Mouse (Mus musculus) forebrain, embryonic 12.5 days (tissue): ENCODE measurements around the gene Ubash3b. TPM values are rescaled to one million over a fixed set of nuclear protein-coding genes. Genes with fewer than 3 reads are reported as not detected.

ENCODE experiments used
- ATAC-seq: fragments of 200-750 bp; cut with Nextera tagmentation; 2 replicates; pipeline ENCODE4 v1.8.0; 2017; ENCODE audit warnings: moderate TSS enrichment; ENCODE audit not compliant: low FRiP score
- H3K27ac ChIP-seq: fragments of 300-500 bp; sonication (generic); 2 replicates; pipeline ENCODE4 v1.5.1; 2016; ENCODE audit warnings: mild to moderate bottlenecking
- H3K27me3 ChIP-seq: fragments of 300-500 bp; sonication (generic); 2 replicates; pipeline ENCODE4 v1.6.1; 2016; ENCODE audit warnings: mild to moderate bottlenecking
- H3K36me3 ChIP-seq: fragments of 300-500 bp; sonication (generic); replicated peaks from 2 replicates; pipeline ENCODE4 v1.6.1; 2016; ENCODE audit warnings: mild to moderate bottlenecking
- H3K4me1 ChIP-seq: fragments of 300-500 bp; sonication (generic); 2 replicates; pipeline ENCODE4 v1.6.1; 2016
- H3K4me2 ChIP-seq: fragments of 300-500 bp; sonication (generic); 2 replicates; pipeline ENCODE4 v1.6.1; 2016; ENCODE audit warnings: mild to moderate bottlenecking, moderate library complexity
- H3K4me3 ChIP-seq: fragments of 300-500 bp; sonication (generic); replicated peaks from 2 replicates; pipeline ENCODE4 v1.5.1; 2016; ENCODE audit warnings: mild to moderate bottlenecking
- H3K9ac ChIP-seq: fragments of 300-500 bp; sonication (generic); 2 replicates; pipeline ENCODE4 v1.6.1; 2016; ENCODE audit warnings: mild to moderate bottlenecking
- H3K9me3 ChIP-seq: fragments of 300-500 bp; sonication (generic); 2 replicates; pipeline ENCODE4 v1.6.1; 2016
- WGBS: fragments of 180-500 bp; shearing (Covaris S2); methylation state at CpG from one replicate; pipeline ENCODE4 v1.1.7; 2016; 5-methylcytosine and 5-hydroxymethylcytosine counted together
- polyA plus RNA-seq: library from polyadenylated mRNA; unstranded; fragments of >200 nt; fragmentation: Nextera tagmentation; extraction: Ambion mirVana; gene quantifications from 2 replicates; pipeline ENCODE4 v1.2.1, GENCODE M21; 2016

Ubash3b gene
- polyA plus RNA-seq, 1 experiment from 2014 or later: 9.9 TPM

- no peak for ATAC-seq
- WGBS: 98% methylated on average over 6 of the region's 6 CpGs
- Histone ChIP-seq H3K27me3 (no peaks in the 10 kb centered on the region), H3K9ac (no peak overlapping the region), H3K36me3 (no peaks in the 10 kb centered on the region), H3K4me3 (no peak overlapping the region), H3K27ac (no peak overlapping the region), H3K9me3 (no peaks in the 10 kb centered on the region), H3K4me1 (no peaks in the 10 kb centered on the region), H3K4me2 (no peak overlapping the region)
Measured at GRCm38 (mm10) chr9:41124305-41124704, 37.2 kb downstream of the Ubash3b start.

GRCm38 (mm10) chr9:41122390-41123110 lies 38.9 kb downstream of the Ubash3b start:
- no peaks in the 10 kb centered on the region for H3K36me3 ChIP-seq
- H3K4me2 ChIP-seq: no peak overlapping the region
- no peaks in the 10 kb centered on the region for H3K27me3 ChIP-seq
- no peak overlapping the region for H3K4me3 ChIP-seq
- peaks cover 4% of the 10 kb centered on the region; the same call in 1 of the 2 replicates for H3K4me1 ChIP-seq
- no peaks in the 10 kb centered on the region for H3K9me3 ChIP-seq
- no peak overlapping the region for H3K9ac ChIP-seq
- 89% methylated on average over 11 of the region's 11 CpGs for WGBS
- no peak for ATAC-seq
- no peak overlapping the region for H3K27ac ChIP-seq

GRCm38 (mm10) chr9:41121701-41122354 lies 39.7 kb downstream of the Ubash3b start:
- ATAC-seq: no peak
- Histone ChIP-seq H3K27me3 (no peaks in the 10 kb centered on the region), H3K4me2 (no peak overlapping the region), H3K9me3 (no peaks in the 10 kb centered on the region), H3K4me1 (peaks cover 4% of the 10 kb centered on the region; the same call in 1 of the 2 replicates), H3K4me3 (no peak overlapping the region), H3K36me3 (no peaks in the 10 kb centered on the region), H3K9ac (no peak overlapping the region), H3K27ac (no peak overlapping the region)
- WGBS: 91% methylated on average over 6 of the region's 6 CpGs

GRCm38 (mm10) chr9:41119958-41120357 lies 41.5 kb downstream of the Ubash3b start:
- H3K9ac ChIP-seq: no peak overlapping the region
- H3K4me3 ChIP-seq: no peak overlapping the region
- no peaks in the 10 kb centered on the region for H3K36me3 ChIP-seq
- ATAC-seq: no peak
- H3K27ac ChIP-seq: no peak overlapping the region
- H3K4me1 ChIP-seq: peaks cover 4% of the 10 kb centered on the region; the same call in 1 of the 2 replicates
- H3K27me3 ChIP-seq: no peaks in the 10 kb centered on the region
- H3K4me2 ChIP-seq: no peak overlapping the region
- 79% methylated on average over 6 of the region's 6 CpGs for WGBS
- no peaks in the 10 kb centered on the region for H3K9me3 ChIP-seq

- H3K36me3 ChIP-seq: no peaks in the 10 kb centered on the region
- H3K27ac ChIP-seq: no peak overlapping the region
- 84% methylated on average over 7 of the region's 7 CpGs for WGBS
- no peak overlapping the region for H3K9ac ChIP-seq
- no peak overlapping the region for H3K4me3 ChIP-seq
- no peak for ATAC-seq
- H3K9me3 ChIP-seq: no peaks in the 10 kb centered on the region
- no peak overlapping the region for H3K4me2 ChIP-seq
- peaks cover 4% of the 10 kb centered on the region; the same call in 1 of the 2 replicates for H3K4me1 ChIP-seq
- no peaks in the 10 kb centered on the region for H3K27me3 ChIP-seq
Measured at GRCm38 (mm10) chr9:41118065-41118464, 43.4 kb downstream of the Ubash3b start.

GRCm38 (mm10) chr9:41116126-41116525 lies 45.4 kb downstream of the Ubash3b start:
- Histone ChIP-seq H3K9ac (no peak overlapping the region), H3K4me1 (peaks cover 4% of the 10 kb centered on the region; the same call in 1 of the 2 replicates), H3K4me3 (no peak overlapping the region), H3K27ac (no peak overlapping the region), H3K4me2 (no peak overlapping the region), H3K36me3 (no peaks in the 10 kb centered on the region), H3K27me3 (no peaks in the 10 kb centered on the region), H3K9me3 (no peaks in the 10 kb centered on the region)
- no peak for ATAC-seq
- 90% methylated on average over 12 of the region's 12 CpGs for WGBS

GRCm38 (mm10) chr9:41114367-41114766 lies 47.1 kb downstream of the Ubash3b start:
- Histone ChIP-seq H3K4me2 (no peak overlapping the region), H3K27me3 (no peaks in the 10 kb centered on the region), H3K27ac (no peak overlapping the region), H3K36me3 (no peaks in the 10 kb centered on the region), H3K4me1 (peaks cover 4% of the 10 kb centered on the region; the same call in 1 of the 2 replicates), H3K9me3 (no peaks in the 10 kb centered on the region), H3K9ac (no peak overlapping the region), H3K4me3 (no peak overlapping the region)
- ATAC-seq: no peak
- 84% methylated on average over 9 of the region's 9 CpGs for WGBS

- WGBS: 86% methylated on average over 7 of the region's 7 CpGs
- no peak overlapping the region for H3K27ac ChIP-seq
- no peak overlapping the region for H3K4me3 ChIP-seq
- H3K4me2 ChIP-seq: no peak overlapping the region
- H3K9ac ChIP-seq: no peak overlapping the region
- no peak for ATAC-seq
- no peaks in the 10 kb centered on the region for H3K36me3 ChIP-seq
- H3K9me3 ChIP-seq: no peaks in the 10 kb centered on the region
- peaks cover 13% of the 10 kb centered on the region for H3K4me1 ChIP-seq
- H3K27me3 ChIP-seq: no peaks in the 10 kb centered on the region
Measured at GRCm38 (mm10) chr9:41109749-41110148, 51.7 kb downstream of the Ubash3b start.

GRCm38 (mm10) chr9:41108324-41109180 lies 52.9 kb downstream of the Ubash3b start:
- Histone ChIP-seq H3K27ac (no peak overlapping the region), H3K4me2 (no peak overlapping the region), H3K9me3 (no peaks in the 10 kb centered on the region), H3K4me1 (peaks cover 13% of the 10 kb centered on the region), H3K27me3 (no peaks in the 10 kb centered on the region), H3K9ac (no peak overlapping the region), H3K36me3 (no peaks in the 10 kb centered on the region), H3K4me3 (no peak overlapping the region)
- no peak for ATAC-seq
- WGBS: 76% methylated on average over 14 of the region's 14 CpGs

GRCm38 (mm10) chr9:41105201-41105643 lies 56.3 kb downstream of the Ubash3b start:
- H3K9me3 ChIP-seq: no peaks in the 10 kb centered on the region
- 46% methylated on average over 7 of the region's 7 CpGs for WGBS
- H3K9ac ChIP-seq: no peak overlapping the region
- H3K4me2 ChIP-seq: no peak overlapping the region
- H3K4me1 ChIP-seq: peaks cover 13% of the 10 kb centered on the region
- H3K27me3 ChIP-seq: no peaks in the 10 kb centered on the region
- H3K36me3 ChIP-seq: no peaks in the 10 kb centered on the region
- no peak overlapping the region for H3K4me3 ChIP-seq
- H3K27ac ChIP-seq: no peak overlapping the region
- no peak for ATAC-seq

GRCm38 (mm10) chr9:41103722-41104121 lies 57.8 kb downstream of the Ubash3b start:
- 90% methylated on average over 8 of the region's 8 CpGs for WGBS
- Histone ChIP-seq H3K4me2 (no peak overlapping the region), H3K27ac (no peak overlapping the region), H3K36me3 (no peaks in the 10 kb centered on the region), H3K4me3 (no peak overlapping the region), H3K9me3 (no peaks in the 10 kb centered on the region), H3K9ac (no peak overlapping the region), H3K27me3 (no peaks in the 10 kb centered on the region), H3K4me1 (peaks cover 15% of the 10 kb centered on the region)
- no peak for ATAC-seq

- no peak for ATAC-seq
- H3K4me1 ChIP-seq: peaks cover 9% of the 10 kb centered on the region
- 81% methylated on average over 10 of the region's 10 CpGs for WGBS
Measured at GRCm38 (mm10) chr9:41102613-41103012, 58.9 kb downstream of the Ubash3b start.

More at GRCm38 (mm10) chr9:41102613-41103012, 58.9 kb downstream of the Ubash3b start:
- H3K27me3 ChIP-seq: no peaks in the 10 kb centered on the region
- H3K4me3 ChIP-seq: no peak overlapping the region
- H3K9me3 ChIP-seq: no peaks in the 10 kb centered on the region
- H3K4me2 ChIP-seq: no peak overlapping the region
- H3K27ac ChIP-seq: no peak overlapping the region
- no peaks in the 10 kb centered on the region for H3K36me3 ChIP-seq
- no peak overlapping the region for H3K9ac ChIP-seq
